Mouse (Mus musculus) left cerebral cortex, adult 18-20 months (tissue): ENCODE results near the gene Slc25a48. TPM values are rescaled to one million over a fixed set of nuclear protein-coding genes. Genes with fewer than 3 reads are reported as not detected.

Source experiments
- DNase-seq, 2 experiments: peaks; one replicate each; pipeline ENCODE4 v3.0.0; 2021 to 2022; ENCODE audit warnings: low spot score in 2 of 2, mixed read lengths in 1 of 2
- long read RNA-seq, 2 experiments: library from polyadenylated mRNA; stranded (forward); transcript quantifications; one replicate each; pipeline ENCODE4 v2.0.0; 2021
- total RNA-seq, 2 experiments: library from RNA; stranded (reverse); gene quantifications; 2 replicates each; pipeline ENCODE4 v1.2.3; 2021

The Slc25a48 gene
- total RNA-seq, result under 1 TPM in 1 of 2 experiments, not detected in 1; 0.23 TPM
- long read RNA-seq, experiment 1, result 0 reads
- long read RNA-seq, experiment 2, result 0 reads

DNA sequence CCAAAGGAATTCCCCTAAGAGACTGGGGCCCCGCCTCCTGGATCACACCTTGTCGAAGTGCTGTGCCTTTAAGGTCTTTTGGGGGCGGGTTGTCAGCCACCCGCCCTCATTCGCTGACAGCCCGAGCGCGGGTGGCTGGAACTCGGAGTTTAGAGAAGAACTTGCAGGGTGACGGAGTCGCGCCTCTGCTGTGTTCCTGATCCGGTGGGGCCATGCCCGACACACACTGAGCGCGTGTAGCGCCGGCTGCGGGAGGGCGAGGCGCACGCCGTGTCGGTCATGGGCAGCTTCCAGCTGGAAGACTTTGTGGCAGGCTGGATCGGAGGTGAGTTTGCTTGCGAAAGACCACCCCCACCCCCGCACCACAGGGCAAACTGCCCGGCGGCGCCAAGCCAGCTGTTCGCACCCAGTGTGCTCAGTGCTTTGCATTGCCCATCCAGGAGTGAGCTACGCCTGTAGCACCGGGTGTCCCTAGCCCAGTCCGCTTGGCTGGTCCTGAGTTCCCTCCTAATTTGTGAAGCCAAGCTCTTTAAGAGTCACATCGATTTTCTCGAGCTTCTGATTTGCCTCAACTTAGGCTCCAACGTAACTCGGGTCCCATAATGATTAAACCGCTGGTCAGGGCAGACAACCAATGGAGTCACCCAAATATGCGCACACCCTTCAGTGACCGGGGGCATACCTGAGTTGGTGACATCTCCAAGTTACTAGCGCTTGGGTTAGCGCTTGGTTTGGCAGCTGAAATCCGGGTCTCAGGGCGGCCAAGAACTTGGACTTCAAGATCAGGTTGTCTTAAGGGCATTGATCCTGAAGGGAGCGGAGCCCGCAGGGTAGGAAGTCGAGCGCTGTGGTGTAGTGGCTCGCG, at the start of gene Slc25a48:
Slc25a48 (plus strand) TSS at position 145 of the 865 bp plus-strand sequence.
- peak in 1 of 2 experiments; percentile 25 for DNase-seq

DNA sequence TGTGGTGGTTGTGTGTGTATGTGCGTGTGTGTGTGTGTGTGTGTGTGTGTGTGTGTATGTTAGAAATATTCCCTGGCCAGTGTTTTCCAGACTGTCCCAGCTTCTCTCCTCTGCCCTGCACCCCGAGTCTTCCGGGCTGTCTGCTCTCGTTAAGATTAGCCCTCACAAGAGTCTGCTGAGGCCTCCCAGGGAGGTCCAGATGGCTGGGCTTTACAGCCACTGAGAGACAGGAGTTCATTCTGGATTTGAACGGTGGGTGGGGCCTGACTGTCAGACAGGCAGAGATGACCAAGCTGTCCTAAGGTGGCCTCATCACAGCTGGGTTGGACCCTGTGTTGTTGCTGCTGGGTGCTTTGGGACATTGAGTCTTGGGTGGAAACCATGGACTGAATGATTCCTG, 40.6 kb upstream of the Slc25a48 start:
- DNase-seq, result no peak

DNA sequence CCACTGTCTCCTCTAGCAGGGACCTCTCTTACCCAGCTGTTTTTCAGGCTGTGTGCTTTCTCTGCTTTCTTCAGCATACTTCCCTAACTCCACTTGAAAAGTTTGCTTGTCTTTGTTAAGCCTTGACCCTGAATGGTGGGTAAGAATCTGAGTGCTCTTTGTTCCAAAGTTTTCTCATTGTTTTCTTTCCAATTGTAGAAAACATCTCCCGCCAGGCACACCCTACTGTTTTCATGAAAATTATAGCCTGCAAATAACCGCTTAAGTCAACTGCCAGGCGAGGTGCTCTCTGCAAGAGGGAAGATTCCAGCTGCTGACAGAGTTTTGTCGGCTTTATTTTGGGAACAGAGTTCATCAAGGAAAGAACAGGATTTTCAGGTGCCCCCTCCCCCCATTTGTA, 37.0 kb upstream of the Slc25a48 start:
- no peak for DNase-seq

DNA sequence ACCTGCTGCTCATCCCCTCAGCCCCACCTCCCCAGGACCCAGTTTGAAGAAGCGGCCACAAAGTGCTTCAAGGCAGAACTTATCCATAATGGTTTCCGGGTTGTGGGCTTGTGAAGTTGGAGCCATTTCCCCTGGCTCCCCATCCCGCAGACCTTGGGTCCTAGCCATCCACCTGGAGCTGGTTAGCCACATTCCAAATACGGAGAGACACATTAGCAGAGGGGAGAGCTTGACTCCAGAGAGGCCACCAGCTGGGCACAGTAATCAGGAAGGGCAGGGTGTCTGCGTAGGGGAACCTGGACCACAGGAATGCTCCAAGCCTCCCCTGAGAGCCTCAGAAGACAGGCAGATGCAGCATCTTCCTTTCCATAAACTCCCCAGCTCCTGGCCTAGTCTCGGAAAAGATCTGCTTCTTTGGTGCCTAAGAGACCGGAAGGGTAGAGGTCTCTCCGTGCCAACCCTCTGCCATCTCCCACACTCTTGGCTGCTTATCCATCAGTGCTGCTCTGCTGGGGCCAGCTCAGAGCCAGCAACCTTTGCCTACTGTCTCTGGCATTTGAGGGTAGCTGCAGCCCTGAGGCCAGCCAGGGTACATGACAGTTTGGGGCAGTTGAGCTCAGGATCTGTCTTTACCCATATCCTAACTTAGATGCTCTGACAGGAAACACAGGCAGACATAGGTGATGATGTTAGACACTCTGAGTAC, 34.6 kb upstream of the Slc25a48 start:
- DNase-seq, result no peak

DNA sequence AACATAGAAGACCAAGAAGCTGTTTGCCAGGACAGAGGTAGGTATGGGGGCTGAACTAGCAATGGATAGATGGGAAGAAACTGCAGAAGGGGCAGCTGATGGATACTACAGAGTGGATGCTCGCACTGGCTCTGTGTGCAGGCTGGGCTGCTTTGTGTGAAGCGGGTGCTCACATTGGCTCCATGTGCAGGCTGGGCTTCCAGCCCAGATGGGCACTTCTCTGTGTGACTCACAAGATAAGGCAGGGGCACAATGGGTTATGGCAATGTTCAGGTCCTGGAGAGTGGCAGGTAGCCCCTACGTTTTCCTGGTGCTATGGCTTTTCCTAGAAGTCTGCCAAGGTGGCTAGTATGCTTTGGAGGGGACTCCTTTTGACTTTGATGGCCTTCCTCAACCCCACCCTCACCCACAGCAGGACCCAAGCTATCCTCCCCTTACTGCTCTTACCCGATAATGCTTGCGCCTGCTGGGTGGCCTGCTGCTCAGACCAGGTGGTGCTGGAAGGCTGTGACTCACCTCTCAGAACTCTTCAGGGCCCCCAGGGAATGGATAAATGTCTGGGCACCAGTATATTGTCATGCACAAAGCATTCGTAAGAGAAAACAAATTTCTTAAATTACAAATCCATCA, 33.5 kb upstream of the Slc25a48 start:
- no peak for DNase-seq

DNA sequence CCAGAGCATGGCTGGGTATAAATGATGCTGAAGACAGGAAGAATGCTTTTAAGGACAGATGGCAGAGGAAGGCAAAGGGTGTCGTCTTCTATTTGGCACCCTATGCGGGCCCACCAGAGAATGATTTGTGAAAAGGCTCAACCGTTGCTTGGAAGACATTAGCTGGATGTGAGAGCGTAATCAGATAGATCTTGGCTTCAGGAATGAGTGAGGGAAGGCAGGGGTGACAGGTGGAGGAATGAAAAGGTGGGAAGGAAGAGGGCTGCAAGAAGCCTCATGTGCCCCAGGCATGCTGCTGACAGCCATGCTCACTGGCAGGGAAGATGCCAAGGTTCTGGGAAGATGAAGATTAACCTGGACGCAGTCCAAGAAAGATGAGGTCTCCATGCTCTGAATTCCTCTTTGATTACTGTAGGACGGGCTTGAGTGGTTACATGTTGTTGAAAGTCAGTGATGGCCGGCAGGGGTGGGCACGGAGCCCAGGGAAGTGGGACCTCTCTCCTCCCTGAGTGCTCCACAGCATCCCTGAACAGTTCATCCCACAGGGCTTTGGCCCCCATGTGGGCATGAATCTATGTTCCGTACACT, 25.8 kb upstream of the Slc25a48 start:
- no peak for DNase-seq

DNA sequence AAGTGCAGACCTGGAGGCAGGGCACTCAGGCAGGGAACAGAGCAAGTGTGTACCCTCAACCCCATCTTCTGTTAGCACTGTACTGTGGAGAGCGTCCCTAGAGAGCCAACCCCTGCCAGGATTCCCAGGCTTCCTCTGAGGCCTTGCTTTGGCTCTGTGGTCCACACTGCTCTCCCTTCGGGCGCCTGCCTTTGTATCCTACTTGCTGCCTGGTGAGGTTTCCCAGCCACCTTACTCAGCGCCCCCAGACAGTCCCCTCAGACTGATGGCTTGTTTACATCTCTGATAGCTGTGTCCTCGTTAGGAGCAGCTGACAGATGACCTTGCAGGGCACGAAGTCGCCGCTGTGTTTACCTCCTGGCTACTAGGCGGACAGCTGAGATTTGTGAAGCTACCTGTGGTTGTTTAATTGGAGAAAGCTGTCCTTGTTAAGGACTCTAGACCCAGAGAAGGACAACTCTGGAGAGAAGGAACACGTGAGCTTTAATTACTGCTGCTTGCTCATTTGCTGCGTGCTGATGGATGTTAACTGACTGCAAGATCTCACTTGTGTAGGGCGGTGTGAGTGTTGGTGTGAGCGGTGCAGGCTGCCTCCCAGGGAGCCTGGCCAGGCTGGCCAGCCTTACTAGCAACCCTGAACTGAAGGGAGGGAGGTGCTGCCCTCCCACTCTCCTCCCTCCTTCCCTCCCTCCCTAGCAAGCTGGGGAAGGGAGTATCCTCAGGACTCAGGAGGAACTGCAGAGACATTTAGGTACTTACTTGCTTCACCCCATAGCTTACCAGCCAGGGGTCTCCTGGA, 19.3 kb upstream of the Slc25a48 start:
- DNase-seq, result no peak

DNA sequence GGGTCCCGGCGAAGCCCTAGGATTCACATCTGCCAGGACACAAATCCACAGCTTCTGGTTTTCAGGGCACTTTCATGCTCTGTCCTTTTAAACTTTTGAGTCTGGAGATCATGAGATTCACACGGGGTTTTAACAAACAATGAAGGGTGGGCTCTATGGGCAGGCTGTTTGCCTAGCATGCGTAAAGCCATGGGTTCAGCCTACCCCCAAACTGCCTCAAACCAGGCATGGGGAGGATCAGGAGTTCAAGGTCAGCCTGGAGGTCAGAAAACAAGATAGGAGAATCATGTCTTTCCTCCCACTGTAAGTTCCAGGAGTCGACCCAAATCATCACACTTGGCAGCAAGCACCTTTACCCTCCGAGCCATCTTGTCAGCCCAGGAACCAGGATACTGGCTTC, 18.6 kb upstream of the Slc25a48 start:
- DNase-seq, result no peak

DNA sequence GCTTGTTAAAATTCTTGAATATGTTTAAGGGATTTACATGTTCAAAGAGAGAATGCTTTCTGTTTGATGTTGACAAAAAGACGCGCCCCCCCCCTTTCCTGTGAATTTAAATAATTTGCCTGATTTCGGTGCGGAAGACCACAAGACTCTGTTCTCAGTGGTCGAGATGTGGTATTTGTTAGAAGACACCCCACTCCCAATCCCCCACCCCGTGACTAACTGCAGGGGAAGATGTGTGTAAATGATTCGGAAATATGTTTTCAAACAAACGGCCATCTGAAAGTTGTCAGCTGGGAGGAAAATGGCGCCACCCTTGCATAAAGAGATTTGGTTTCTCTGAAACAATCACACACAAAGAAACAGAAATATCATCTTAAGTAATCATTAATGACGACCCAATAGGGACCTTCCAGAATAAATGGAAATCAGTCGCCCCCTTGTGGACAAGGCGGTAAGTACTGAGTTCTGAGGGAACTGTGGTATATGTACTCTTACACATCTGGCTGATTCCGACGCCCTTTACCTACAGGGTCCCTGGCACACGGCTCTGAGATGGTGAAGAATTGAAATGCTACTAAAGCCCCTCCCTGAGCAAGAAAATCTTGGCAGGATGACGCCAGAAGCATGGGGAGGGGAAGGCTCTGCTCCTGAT, 16.0 kb upstream of the Slc25a48 start:
- peak; percentile 67 to 81 for DNase-seq

DNA sequence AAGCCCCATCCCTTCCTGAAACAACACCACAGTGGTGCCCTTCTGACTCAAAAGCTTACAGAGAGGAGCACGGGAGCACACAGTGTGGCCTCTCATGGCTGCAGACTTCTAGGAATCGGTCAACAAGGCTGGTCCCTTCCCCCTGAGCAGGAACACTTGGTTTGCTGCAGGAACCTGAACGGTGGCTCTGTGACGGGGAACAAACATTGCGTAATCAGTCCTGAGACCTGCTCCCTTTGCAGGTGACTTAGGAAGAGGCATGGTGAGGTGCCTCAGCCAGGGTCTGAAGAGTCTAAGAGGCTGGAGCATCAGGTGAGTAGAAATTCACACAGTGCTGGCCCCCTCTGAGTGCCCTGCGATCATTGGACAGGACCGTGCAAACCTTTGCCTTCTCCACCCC, 12.2 kb upstream of the Slc25a48 start:
- no peak for DNase-seq

DNA sequence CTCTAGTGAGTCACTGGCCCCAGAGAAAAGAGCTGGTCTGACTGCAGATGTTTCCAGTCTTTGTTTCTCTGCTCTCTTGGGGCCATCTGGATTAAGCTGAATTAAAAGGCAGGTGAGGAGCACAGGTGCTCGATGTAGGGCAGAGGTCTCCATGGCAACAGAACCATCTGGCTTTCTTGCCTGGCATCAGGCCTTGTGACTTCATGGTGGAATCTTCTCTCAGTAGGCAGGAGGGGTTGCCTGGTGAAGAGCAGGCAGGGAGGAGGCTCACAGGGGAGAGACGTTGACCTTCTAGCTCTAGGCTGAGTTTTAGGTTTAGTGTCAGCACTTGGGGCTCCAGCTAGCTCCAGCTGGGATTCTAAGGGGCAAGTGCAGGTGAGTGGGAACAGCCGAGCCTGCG, 11.8 kb upstream of the Slc25a48 start, which contains the start of gene Gm3045:
Gm3045 (plus strand) TSS at position 230 of the 400 bp plus-strand sequence.
- no peak for DNase-seq

DNA sequence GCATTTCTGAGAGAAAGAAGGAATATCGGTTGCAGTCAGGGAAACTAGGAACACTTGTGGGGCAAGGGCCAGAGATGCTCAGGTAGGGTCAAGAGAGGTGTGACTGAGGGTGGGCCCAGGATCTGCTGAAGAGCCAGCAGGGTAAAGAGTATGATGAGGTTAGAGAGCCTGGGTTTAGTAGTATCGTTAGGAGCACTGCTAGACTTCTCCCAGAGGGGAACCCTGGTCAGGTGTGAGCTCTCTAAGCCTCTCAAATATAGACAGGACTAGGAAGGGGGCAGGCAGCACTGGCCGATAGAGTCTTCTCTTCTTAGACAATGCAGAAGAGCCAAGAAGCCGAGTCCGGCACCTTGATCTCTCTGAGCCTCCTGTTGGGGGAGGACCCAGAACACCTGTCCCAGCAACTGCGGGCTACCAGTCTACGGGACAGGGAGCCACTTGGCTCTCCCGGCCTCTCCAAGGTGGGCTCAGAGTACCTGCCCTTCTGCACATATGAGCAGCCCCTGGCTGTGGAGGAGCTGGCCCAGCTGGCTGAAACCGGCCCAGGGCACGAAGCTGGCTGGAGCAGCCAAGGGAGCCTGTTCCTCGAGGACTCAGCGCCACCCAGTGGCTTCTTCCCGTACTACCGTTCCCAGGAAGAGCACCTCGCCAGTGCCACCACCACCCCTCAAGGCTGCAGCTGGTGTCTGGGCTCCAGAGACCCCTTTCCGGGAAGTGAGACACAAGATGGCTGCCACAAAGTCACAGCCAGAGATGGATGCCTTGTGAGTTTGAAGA, 9.2 kb upstream of the Slc25a48 start:
- peak; percentile 74 to 82 for DNase-seq

DNA sequence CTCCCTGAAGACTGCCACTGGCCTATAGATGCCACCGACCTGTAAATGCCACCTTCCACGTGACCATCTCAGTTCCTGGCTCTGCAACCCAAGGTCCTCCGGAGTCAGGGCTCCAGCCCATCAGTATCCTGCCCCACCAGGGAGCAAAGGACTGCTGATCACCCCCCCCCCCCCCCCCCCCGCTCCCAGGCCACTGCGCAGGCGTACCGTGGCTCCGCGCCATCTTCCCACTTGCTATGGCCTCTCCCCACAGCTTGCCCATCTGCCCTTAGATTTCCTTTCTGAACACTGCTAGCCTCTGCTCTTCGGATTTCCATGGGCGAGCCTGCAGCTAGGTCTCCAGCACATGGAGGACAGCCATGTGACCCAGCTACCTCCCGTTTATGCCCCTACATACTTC, 5.7 kb upstream of the Slc25a48 start:
- DNase-seq, result no peak

DNA sequence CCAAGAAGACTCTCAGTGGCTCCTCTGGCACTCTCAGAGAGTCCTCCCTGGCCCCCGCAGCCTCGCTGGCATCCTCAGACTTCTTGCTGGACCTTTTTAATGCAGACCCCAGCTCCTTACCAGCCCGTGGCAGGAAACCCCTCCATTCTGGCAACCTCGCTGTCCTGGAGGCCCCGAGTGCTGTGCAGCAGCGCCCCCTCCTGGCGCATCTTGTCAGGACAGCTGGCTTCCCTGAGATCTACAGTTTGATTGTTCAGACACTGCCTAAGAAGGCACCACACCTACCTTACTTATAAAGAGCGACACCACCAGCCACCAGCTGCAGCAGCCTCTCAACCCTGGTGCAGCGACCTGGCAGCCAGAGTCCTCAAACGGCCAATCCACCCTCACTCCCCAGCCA, 4.7 kb upstream of the Slc25a48 start:
- peak; percentile 52 to 73 for DNase-seq

DNA sequence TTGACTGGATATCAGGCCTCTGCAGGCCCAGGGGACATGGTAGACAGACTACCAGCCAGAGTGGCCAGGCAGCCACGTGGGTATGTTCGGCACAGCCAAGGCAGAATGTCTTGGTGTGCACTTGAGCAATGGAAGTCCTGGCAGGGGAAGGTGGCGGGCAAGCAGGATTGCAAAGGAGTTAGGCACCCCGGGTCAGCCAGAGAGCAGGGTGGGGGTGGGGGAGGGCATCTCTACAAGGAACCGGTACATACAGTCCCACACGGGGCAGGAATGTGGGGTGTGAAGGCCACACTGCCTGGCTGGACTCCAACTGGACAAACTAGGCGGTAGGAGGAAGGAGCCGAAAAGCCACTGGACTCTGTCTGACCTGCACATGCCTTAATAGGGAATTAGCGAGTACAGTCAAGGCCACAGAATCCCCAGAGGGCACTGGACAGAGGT, 3.8 kb upstream of the Slc25a48 start:
- DNase-seq, result no peak

DNA sequence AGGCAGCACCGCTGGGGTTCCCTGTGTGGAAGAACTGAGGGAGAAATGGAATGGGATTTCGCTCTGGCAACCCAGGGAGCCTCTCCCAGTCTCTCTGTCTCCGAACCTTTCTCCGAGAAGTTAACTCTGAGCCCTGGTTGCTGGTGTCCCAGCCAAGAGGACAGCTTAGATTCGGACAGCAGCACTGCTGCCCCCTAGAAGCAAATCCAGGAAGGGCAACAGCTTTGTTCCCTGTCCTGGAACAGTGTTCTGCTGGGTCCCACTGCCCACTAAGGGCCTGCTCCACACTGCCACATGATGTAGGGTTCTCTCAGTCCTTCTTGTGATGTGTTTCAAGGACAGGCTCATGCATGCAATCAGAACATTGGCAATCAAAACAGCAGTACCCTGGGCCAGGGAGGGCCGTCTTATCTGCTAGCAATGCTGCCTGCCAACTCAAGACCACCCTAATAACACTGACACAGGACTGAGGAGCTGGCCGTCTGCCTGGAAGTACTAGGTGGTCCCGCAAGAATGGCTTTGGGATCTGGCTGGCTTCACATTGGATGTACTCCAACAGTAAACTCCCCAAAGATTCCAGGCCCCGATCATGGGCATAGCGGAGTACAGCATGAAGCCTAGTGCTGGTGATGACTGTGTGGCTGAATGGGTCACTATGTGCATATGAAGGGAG, 2.4 kb upstream of the Slc25a48 start:
- no peak for DNase-seq

DNA sequence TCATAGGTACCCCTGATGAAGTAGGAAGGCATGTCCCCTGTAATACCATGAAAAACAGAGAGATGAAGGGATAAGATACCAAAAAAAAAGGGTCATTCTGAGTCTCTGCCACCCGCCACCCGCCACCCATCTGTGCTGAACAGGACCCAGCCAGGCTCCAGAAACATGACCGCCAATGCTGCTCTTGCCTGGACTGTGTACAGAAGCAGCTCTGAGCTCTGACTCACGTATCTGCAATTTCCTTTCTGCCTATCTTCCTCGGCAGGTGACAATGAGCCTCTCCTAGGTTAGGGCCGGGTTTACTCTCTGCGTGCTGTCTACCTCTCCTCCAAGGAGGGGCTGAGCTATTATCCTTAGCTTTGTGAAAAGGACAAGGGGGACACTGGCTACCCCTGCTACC, 5.3 kb downstream of the Slc25a48 start:
- no peak for DNase-seq

DNA sequence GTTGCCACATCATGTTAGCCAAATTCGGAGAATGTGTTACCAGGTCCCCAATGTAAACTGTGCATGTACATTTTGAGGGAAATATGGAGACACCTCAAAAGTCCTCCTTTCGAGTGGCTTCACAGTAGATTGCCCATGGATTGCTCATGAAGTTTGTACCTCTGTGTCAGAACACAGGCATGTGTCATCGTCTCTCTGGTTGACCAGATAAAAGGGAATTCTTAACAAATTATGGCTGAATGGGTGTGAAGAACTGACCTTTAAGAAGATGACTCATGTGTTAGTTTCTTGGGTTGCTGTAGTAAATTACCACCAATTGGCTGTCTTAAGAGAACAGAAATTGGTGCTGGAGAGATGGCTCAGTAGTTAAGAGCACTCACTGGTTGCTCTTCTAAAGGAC, 6.0 kb downstream of the Slc25a48 start:
- no peak for DNase-seq

DNA sequence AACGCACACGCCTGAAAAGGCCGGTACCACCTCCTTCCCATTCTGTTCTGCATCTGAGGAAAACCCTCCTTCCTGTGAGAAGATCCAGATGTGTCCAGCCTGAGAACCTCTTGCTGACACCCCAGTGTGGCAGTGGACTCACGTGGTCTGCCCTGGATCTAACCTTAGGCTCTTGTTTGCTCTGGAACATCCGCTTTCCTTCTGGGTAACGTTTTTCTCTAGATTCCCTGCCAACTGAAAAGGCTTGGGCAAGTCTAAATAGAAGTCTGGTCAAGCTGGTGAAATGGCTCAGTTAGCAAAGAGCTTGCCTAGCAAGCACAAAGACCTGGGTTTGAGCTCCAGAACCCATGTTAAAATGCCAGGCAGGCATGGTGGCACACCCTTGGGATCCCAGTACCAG, 6.8 kb downstream of the Slc25a48 start:
- no peak for DNase-seq
